Mouse (Mus musculus): ENCODE results near the gene Cipc. TPM values are rescaled to one million over a fixed set of nuclear protein-coding genes. Genes with fewer than 3 reads are reported as not detected.

Gene Cipc
- polyA plus RNA-seq, 1 experiment from 2014 or later, result 31.9 TPM

GRCm38 (mm10) chr12:86949501-86949900 is 2.7 kb downstream of the Cipc start:
- 82% methylated on average over 9 of the region's 9 CpGs for WGBS
- no peak overlapping the region for H3K4me3 ChIP-seq
- no peaks in the 10 kb centered on the region for H3K9me3 ChIP-seq
- H3K36me3 ChIP-seq, result peaks cover 13% of the 10 kb centered on the region
- no peak overlapping the region for H3K27ac ChIP-seq
- H3K4me2 ChIP-seq (replicated peaks), result no peak overlapping the region
- ATAC-seq (ENCODE audit: insufficient number of reproducible peaks, insufficient read depth, low FRiP score, low TSS enrichment), result no peak
- peaks cover 14% of the 10 kb centered on the region for H3K4me1 ChIP-seq
- H3K9ac ChIP-seq, result no peak overlapping the region
- H3K27me3 ChIP-seq, result no peaks in the 10 kb centered on the region

GRCm38 (mm10) chr12:86950161-86950960 is 3.5 kb downstream of the Cipc start:
- no peaks in the 10 kb centered on the region for H3K27me3 ChIP-seq
- H3K9me3 ChIP-seq, result no peaks in the 10 kb centered on the region
- H3K9ac ChIP-seq, result no peak overlapping the region
- H3K27ac ChIP-seq, result no peak overlapping the region
- no peak overlapping the region for H3K4me2 ChIP-seq (replicated peaks)
- H3K4me1 ChIP-seq, result peaks cover 14% of the 10 kb centered on the region
- 87% methylated on average over 16 of the region's 16 CpGs for WGBS
- peaks cover 20% of the 10 kb centered on the region for H3K36me3 ChIP-seq
- no peak overlapping the region for H3K4me3 ChIP-seq
- no peak for ATAC-seq (ENCODE audit: insufficient number of reproducible peaks, insufficient read depth, low FRiP score, low TSS enrichment)

- WGBS, result 94% methylated on average over 3 of the region's 3 CpGs
- H3K4me1 ChIP-seq, result peaks cover 14% of the 10 kb centered on the region
- H3K27me3 ChIP-seq, result no peaks in the 10 kb centered on the region
- H3K27ac ChIP-seq, result no peak overlapping the region
- no peak for ATAC-seq (ENCODE audit: insufficient number of reproducible peaks, insufficient read depth, low FRiP score, low TSS enrichment)
- no peaks in the 10 kb centered on the region for H3K9me3 ChIP-seq
- H3K9ac ChIP-seq, result no peak overlapping the region
- no peak overlapping the region for H3K4me2 ChIP-seq (replicated peaks)
- H3K36me3 ChIP-seq, result peaks cover 26% of the 10 kb centered on the region
- H3K4me3 ChIP-seq, result no peak overlapping the region
These were observed 4.1 kb downstream of the Cipc start for GRCm38 (mm10) chr12:86950961-86951360.

- H3K36me3 ChIP-seq, result peaks cover 37% of the 10 kb centered on the region
- WGBS, result 79% methylated on average over 10 of the region's 10 CpGs
- no peak overlapping the region for H3K9ac ChIP-seq
- no peaks in the 10 kb centered on the region for H3K27me3 ChIP-seq
- H3K9me3 ChIP-seq, result no peaks in the 10 kb centered on the region
- H3K27ac ChIP-seq, result no peak overlapping the region
- no peak overlapping the region for H3K4me2 ChIP-seq (replicated peaks)
- no peak for ATAC-seq (ENCODE audit: insufficient number of reproducible peaks, insufficient read depth, low FRiP score, low TSS enrichment)
- no peak overlapping the region for H3K4me3 ChIP-seq
- peaks cover 11% of the 10 kb centered on the region for H3K4me1 ChIP-seq
These were observed 5.5 kb downstream of the Cipc start for GRCm38 (mm10) chr12:86952331-86952850.

GRCm38 (mm10) chr12:86955894-86956293 is 9.1 kb downstream of the Cipc start:
- Histone ChIP-seq H3K4me3 (no peak overlapping the region), H3K9me3 (no peaks in the 10 kb centered on the region), H3K4me1 (no peaks in the 10 kb centered on the region), H3K9ac (no peak overlapping the region), H3K4me2 (replicated peaks) (no peak overlapping the region), H3K27ac (no peak overlapping the region), H3K36me3 (peaks cover 65% of the 10 kb centered on the region), H3K27me3 (no peaks in the 10 kb centered on the region)
- 93% methylated on average over 2 of the region's 2 CpGs for WGBS
- ATAC-seq (ENCODE audit: insufficient number of reproducible peaks, insufficient read depth, low FRiP score, low TSS enrichment), result no peak

GRCm38 (mm10) chr12:86958558-86958957 is 11.7 kb downstream of the Cipc start:
- no peak overlapping the region for H3K27ac ChIP-seq
- H3K4me1 ChIP-seq, result no peaks in the 10 kb centered on the region
- no peak overlapping the region for H3K4me3 ChIP-seq
- H3K36me3 ChIP-seq, result peaks cover 83% of the 10 kb centered on the region
- 94% methylated on average over 5 of the region's 5 CpGs for WGBS
- H3K9me3 ChIP-seq, result no peaks in the 10 kb centered on the region
- no peak overlapping the region for H3K4me2 ChIP-seq (replicated peaks)
- no peak for ATAC-seq (ENCODE audit: insufficient number of reproducible peaks, insufficient read depth, low FRiP score, low TSS enrichment)
- no peaks in the 10 kb centered on the region for H3K27me3 ChIP-seq
- H3K9ac ChIP-seq, result no peak overlapping the region

GRCm38 (mm10) chr12:86959661-86960060 is 12.8 kb downstream of the Cipc start:
- Histone ChIP-seq H3K27ac (no peak overlapping the region), H3K36me3 (peaks cover 86% of the 10 kb centered on the region), H3K4me3 (no peak overlapping the region), H3K4me2 (replicated peaks) (no peak overlapping the region), H3K27me3 (no peaks in the 10 kb centered on the region), H3K9ac (no peak overlapping the region), H3K9me3 (no peaks in the 10 kb centered on the region), H3K4me1 (no peaks in the 10 kb centered on the region)
- 95% methylated on average over 5 of the region's 5 CpGs for WGBS
- ATAC-seq (ENCODE audit: insufficient number of reproducible peaks, insufficient read depth, low FRiP score, low TSS enrichment), result no peak

GRCm38 (mm10) chr12:86960138-86960537 is 13.3 kb downstream of the Cipc start:
- 87% methylated on average over 15 of the region's 15 CpGs for WGBS
- Histone ChIP-seq H3K36me3 (peaks cover 84% of the 10 kb centered on the region), H3K4me2 (replicated peaks) (no peak overlapping the region)

GRCm38 (mm10) chr12:86960791-86961335 is 14.0 kb downstream of the Cipc start:
- peaks cover 77% of the 10 kb centered on the region for H3K36me3 ChIP-seq
- H3K9ac ChIP-seq, result no peak overlapping the region
- no peak overlapping the region for H3K4me2 ChIP-seq (replicated peaks)
- H3K4me3 ChIP-seq, result no peak overlapping the region
- no peak for ATAC-seq (ENCODE audit: insufficient number of reproducible peaks, insufficient read depth, low FRiP score, low TSS enrichment)
- H3K27me3 ChIP-seq, result no peaks in the 10 kb centered on the region
- H3K9me3 ChIP-seq, result no peaks in the 10 kb centered on the region
- H3K4me1 ChIP-seq, result no peaks in the 10 kb centered on the region
- H3K27ac ChIP-seq, result no peak overlapping the region
- 83% methylated on average over 3 of the region's 3 CpGs for WGBS

More at GRCm38 (mm10) chr12:86960138-86960537, 13.3 kb downstream of the Cipc start:
- H3K27ac ChIP-seq, result no peak overlapping the region
- H3K4me3 ChIP-seq, result no peak overlapping the region
- no peak for ATAC-seq (ENCODE audit: insufficient number of reproducible peaks, insufficient read depth, low FRiP score, low TSS enrichment)
- no peak overlapping the region for H3K9ac ChIP-seq
- H3K9me3 ChIP-seq, result no peaks in the 10 kb centered on the region
- no peaks in the 10 kb centered on the region for H3K4me1 ChIP-seq
- no peaks in the 10 kb centered on the region for H3K27me3 ChIP-seq

GRCm38 (mm10) chr12:86961589-86962344 is 14.9 kb downstream of the Cipc start:
- Histone ChIP-seq H3K9ac (no peak overlapping the region), H3K36me3 (peaks cover 74% of the 10 kb centered on the region)
- ATAC-seq (ENCODE audit: insufficient number of reproducible peaks, insufficient read depth, low FRiP score, low TSS enrichment), result no peak

GRCm38 (mm10) chr12:86964278-86965057 is 17.6 kb downstream of the Cipc start:
- H3K4me3 ChIP-seq, result no peak overlapping the region
- H3K27me3 ChIP-seq, result no peaks in the 10 kb centered on the region
- H3K4me2 ChIP-seq (replicated peaks), result no peak overlapping the region
- ATAC-seq (ENCODE audit: insufficient number of reproducible peaks, insufficient read depth, low FRiP score, low TSS enrichment), result no peak
- no peaks in the 10 kb centered on the region for H3K4me1 ChIP-seq
- H3K36me3 ChIP-seq, result peaks cover 56% of the 10 kb centered on the region
- no peak overlapping the region for H3K27ac ChIP-seq
- no peak overlapping the region for H3K9ac ChIP-seq
- no peaks in the 10 kb centered on the region for H3K9me3 ChIP-seq
- 91% methylated on average over 16 of the region's 16 CpGs for WGBS

More at GRCm38 (mm10) chr12:86961589-86962344, 14.9 kb downstream of the Cipc start:
- Histone ChIP-seq H3K4me3 (no peak overlapping the region), H3K27ac (no peak overlapping the region), H3K9me3 (no peaks in the 10 kb centered on the region), H3K27me3 (no peaks in the 10 kb centered on the region), H3K4me2 (replicated peaks) (no peak overlapping the region), H3K4me1 (no peaks in the 10 kb centered on the region)
- 88% methylated on average over 11 of the region's 11 CpGs for WGBS
